Mouse (Mus musculus): ENCODE measurements at regions not wholly inside any gene's neighbourhood (a gene's known extent, or its start where the extent isn't known, plus 50 kb on each side); places are given as distances from the start of the nearest gene placed in this dataset.

DNA sequence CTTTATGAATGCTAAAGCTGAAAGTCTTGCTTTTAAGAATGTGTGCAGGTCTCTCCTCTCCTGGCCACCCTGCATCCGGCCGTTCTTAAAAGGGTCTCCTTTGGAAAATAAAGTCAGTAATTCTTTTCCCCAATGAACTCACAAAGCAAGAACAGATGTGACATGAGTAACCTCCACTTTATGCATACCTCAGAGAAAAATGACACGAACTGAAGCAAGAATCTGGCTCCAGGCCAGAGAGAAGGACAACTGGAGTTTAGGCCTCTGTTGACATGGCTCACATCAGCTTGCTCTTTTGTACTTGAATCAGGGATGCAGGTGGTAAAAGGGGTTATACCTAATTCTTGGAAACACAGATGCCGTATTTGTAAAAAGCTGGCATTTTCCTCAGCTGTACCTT is 368.0 kb upstream of the Pappa start:
- no peaks in the 10 kb centered on the region for H3K9me3 ChIP-seq
- no peak overlapping the region for H3K27ac ChIP-seq (replicated peaks)
- no peaks in the 10 kb centered on the region for H3K4me1 ChIP-seq
- H3K4me3 ChIP-seq, result no peak overlapping the region
- WGBS, result 59% methylated on average over 4 of the region's 4 CpGs
- H3K27me3 ChIP-seq (replicated peaks; ENCODE audit: low read depth, poor library complexity, severe bottlenecking), result no peaks in the 10 kb centered on the region
- peak; percentile 9 for DNase-seq (ENCODE audit: low spot score)
- H3K36me3 ChIP-seq (replicated peaks), result no peaks in the 10 kb centered on the region

DNA sequence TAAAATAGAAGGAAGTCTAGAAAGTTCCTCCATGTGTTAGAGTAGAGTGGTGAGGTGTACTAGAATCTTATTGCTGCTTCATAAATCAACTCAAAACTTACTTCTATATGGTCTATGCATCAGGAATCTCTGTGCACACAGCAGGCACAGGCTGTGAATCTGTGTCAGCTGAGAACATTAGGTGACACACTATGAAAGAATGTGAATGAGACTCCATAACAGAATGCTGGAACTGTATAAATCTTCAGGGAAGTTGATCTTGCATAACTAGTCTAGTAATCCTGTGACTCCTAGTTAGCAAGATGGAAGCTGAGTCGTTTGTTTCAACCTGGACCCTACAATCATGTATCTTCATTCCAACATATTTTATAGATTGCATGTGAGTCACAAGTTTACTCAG is 355.4 kb upstream of the Pappa start:
- H3K4me3 ChIP-seq, result no peak overlapping the region
- H3K4me1 ChIP-seq, result no peaks in the 10 kb centered on the region
- H3K36me3 ChIP-seq (replicated peaks), result no peaks in the 10 kb centered on the region
- no peak for DNase-seq (ENCODE audit: low spot score)
- WGBS, result 80% methylated on average over 1 of the region's 1 CpGs
- no peaks in the 10 kb centered on the region for H3K27me3 ChIP-seq (replicated peaks; ENCODE audit: low read depth, poor library complexity, severe bottlenecking)
- H3K9me3 ChIP-seq, result no peaks in the 10 kb centered on the region
- no peak overlapping the region for H3K27ac ChIP-seq (replicated peaks)

DNA sequence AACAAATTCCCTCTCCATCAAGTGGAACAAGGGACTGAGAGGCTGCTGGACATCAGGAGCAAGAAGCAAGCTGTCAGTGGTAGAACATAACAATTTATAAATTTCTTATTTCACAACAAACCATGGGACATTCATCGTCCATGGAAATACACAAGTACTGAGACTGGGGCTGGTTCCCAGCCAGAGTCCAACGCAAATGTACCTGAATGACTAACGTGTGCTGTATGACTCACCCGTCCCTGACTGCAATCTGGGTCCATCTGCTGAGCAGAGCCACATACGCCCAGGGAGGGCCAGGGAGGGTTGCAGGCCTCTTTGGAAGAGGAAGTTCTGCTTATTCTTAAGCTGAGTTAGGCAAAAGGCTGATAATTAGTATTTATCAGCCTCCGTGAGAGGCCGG is 320.1 kb upstream of the Pappa start:
- DNase-seq (ENCODE audit: low spot score), result no peak
- peaks cover 7% of the 10 kb centered on the region for H3K4me1 ChIP-seq
- 91% methylated on average over 7 of the region's 7 CpGs for WGBS
- no peak overlapping the region for H3K27ac ChIP-seq (replicated peaks)
- H3K36me3 ChIP-seq (replicated peaks), result no peaks in the 10 kb centered on the region
- H3K9me3 ChIP-seq, result no peaks in the 10 kb centered on the region
- no peaks in the 10 kb centered on the region for H3K27me3 ChIP-seq (replicated peaks; ENCODE audit: low read depth, poor library complexity, severe bottlenecking)
- H3K4me3 ChIP-seq, result no peak overlapping the region

DNA sequence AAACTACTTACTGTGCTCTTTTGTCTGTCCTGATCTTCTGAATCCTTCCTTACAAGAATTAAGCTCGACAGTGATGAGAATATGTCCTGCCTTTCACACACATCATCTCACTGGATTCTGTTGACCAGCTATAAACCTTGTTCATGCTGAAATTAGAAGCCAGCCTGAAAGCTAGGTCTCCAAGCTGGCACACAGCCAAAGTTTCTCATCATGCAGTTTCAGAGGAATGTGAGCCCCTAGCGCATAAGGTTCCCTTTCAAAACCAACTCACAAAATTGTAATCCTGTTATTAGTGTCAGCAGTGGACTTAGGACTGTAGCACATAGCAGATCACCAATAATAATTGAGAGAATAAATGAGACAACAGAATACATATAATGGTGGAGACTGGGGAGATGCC is 319.0 kb upstream of the Pappa start:
- H3K36me3 ChIP-seq (replicated peaks), result no peaks in the 10 kb centered on the region
- no peaks in the 10 kb centered on the region for H3K27me3 ChIP-seq (replicated peaks; ENCODE audit: low read depth, poor library complexity, severe bottlenecking)
- WGBS, result 82% methylated on average over 2 of the region's 2 CpGs
- H3K4me3 ChIP-seq, result no peak overlapping the region
- H3K27ac ChIP-seq (replicated peaks), result no peak overlapping the region
- peaks cover 7% of the 10 kb centered on the region for H3K4me1 ChIP-seq
- H3K9me3 ChIP-seq, result no peaks in the 10 kb centered on the region
- no peak for DNase-seq (ENCODE audit: low spot score)

DNA sequence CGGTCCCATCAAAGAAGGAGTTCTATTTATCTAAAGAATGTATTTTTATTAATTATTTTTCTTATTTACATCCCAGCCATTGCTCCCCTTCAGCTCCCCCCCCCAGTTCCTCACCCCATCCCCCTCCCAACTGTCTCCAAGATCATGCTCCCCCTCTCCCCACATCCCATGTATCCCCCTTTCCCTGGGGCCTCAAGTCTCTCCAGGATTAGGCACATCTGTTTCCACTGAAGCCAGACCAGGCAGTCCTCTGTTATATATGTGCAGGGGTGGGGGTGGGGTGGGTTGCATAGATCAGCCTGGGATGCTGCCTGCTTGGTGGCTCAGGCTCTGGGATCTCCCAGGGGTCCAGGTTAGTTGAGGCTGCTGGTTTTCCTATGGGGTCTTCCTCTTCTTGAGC is 316.8 kb upstream of the Pappa start:
- WGBS, result 83% methylated on average over 1 of the region's 1 CpGs
- peak; percentile 38 for DNase-seq (ENCODE audit: low spot score)
- no peaks in the 10 kb centered on the region for H3K27me3 ChIP-seq (replicated peaks; ENCODE audit: low read depth, poor library complexity, severe bottlenecking)
- peaks cover 7% of the 10 kb centered on the region for H3K4me1 ChIP-seq
- no peaks in the 10 kb centered on the region for H3K9me3 ChIP-seq
- H3K27ac ChIP-seq (replicated peaks), result no peak overlapping the region
- no peaks in the 10 kb centered on the region for H3K36me3 ChIP-seq (replicated peaks)
- no peak overlapping the region for H3K4me3 ChIP-seq

DNA sequence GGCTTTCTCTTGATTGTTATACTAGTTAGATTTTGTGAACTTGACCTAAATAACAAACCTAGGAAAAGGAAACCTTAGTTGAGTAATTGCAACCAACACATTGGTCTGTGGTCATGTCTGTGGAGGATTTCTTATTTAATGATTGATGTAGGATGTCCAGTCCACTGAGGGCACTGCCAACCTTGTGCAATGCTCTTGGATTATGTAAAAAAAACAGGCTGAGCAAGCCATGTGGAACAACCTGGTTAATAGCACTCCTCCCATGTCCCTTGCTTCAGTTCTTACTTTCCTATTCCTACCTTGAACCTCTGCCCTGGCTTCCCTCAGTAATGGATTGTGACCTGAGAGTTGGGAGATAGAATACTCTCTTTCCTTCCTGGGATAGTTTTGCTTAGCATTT is 312.0 kb upstream of the Pappa start:
- no peak for DNase-seq (ENCODE audit: low spot score)
- H3K4me1 ChIP-seq, result peaks cover 6% of the 10 kb centered on the region
- no peaks in the 10 kb centered on the region for H3K9me3 ChIP-seq
- no peaks in the 10 kb centered on the region for H3K36me3 ChIP-seq (replicated peaks)
- no peak overlapping the region for H3K4me3 ChIP-seq
- H3K27ac ChIP-seq (replicated peaks), result no peak overlapping the region
- no peaks in the 10 kb centered on the region for H3K27me3 ChIP-seq (replicated peaks; ENCODE audit: low read depth, poor library complexity, severe bottlenecking)

DNA sequence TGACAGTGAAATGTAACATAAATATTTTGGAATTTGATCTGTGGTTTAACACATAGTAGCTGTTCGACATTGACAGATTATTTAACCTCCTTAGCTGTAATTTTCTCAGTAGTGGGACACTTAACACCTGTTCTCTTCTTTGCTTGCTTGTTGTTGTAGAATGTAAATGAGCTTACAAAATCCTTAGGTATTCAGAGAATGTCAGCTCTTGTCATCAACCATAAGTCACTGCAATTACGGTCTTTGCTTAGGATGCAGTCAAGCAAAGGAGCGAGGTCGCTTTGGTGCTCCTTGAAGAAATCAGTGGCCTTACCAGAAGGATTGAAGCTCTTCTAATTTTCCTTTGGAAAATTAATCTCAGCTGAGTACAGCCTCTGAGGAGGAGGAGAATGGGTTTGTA is 311.2 kb upstream of the Pappa start:
- Histone ChIP-seq H3K4me3 (no peak overlapping the region), H3K27ac (replicated peaks) (no peak overlapping the region), H3K4me1 (no peaks in the 10 kb centered on the region), H3K9me3 (no peaks in the 10 kb centered on the region), H3K27me3 (replicated peaks; ENCODE audit: low read depth, poor library complexity, severe bottlenecking) (no peaks in the 10 kb centered on the region), H3K36me3 (replicated peaks) (no peaks in the 10 kb centered on the region)
- DNase-seq (ENCODE audit: low spot score), result no peak
- WGBS, result 71% methylated on average over 4 of the region's 4 CpGs

DNA sequence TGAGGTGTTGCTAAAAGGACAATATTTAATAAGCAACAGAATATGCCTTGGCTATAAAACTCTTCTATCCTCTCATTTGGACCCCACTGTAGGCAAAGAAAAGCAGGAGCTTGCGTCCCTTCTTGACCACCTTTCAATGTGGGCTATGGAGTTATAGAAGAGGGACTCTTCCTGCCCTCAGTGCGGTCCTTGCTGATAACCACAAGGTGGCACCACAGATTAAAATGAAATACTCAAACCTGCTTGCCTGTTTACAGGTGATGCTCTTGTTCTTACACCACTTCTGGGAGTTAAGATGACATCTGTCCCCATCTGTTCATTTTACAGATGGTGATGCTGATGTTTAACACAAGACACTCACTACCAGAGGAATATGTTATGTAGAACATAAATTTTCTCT is 291.1 kb upstream of the Pappa start:
- Histone ChIP-seq H3K36me3 (replicated peaks) (no peaks in the 10 kb centered on the region), H3K4me1 (no peaks in the 10 kb centered on the region), H3K27ac (replicated peaks) (no peak overlapping the region), H3K9me3 (no peaks in the 10 kb centered on the region), H3K27me3 (replicated peaks; ENCODE audit: low read depth, poor library complexity, severe bottlenecking) (no peaks in the 10 kb centered on the region), H3K4me3 (no peak overlapping the region)
- no peak for DNase-seq (ENCODE audit: low spot score)
- 49% methylated on average over 2 of the region's 2 CpGs for WGBS

DNA sequence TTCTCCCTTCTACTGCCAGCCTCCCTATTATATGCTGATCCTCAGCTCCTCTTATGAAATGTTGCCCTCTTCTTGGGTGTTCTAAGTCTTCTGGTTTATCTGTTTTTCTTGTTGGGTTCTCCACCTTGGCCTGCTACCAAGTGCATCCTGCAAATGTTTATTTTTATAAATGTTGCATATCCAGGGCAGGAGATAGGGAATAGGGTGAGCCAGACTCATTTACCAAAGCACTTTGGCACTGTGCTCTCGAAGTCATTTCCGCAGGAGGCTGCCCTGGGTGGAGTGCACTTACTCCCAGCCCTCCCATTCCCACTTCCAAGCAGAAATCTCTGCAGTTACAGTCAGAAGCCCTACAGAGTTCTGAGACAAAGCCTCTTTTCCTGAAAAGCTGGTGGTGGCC is 249.5 kb upstream of the Pappa start:
- Histone ChIP-seq H3K36me3 (replicated peaks) (no peaks in the 10 kb centered on the region), H3K4me3 (no peak overlapping the region), H3K4me1 (no peaks in the 10 kb centered on the region), H3K9me3 (no peaks in the 10 kb centered on the region), H3K27me3 (replicated peaks; ENCODE audit: low read depth, poor library complexity, severe bottlenecking) (no peaks in the 10 kb centered on the region), H3K27ac (replicated peaks) (no peak overlapping the region)
- no peak for DNase-seq (ENCODE audit: low spot score)
- WGBS, result 81% methylated on average over 2 of the region's 2 CpGs

DNA sequence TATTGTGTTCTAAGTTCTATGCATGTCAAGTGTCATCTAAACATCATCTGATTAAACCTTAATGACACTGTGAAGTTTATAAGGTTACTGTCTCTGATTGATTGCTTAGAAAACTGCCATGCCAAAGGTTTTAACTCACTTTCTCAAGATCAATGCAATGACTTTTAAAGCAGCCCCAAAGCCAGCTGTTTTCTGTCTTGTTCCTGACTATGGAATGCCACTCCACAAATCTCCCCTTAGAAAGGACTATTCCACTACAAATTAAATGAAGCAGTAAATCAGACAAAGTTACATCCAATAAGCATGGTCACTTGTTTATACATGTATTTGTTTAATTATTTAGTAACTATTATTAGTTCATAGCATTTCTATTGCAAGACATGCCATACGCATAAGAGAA is 247.1 kb upstream of the Pappa start:
- no peak overlapping the region for H3K4me3 ChIP-seq
- H3K4me1 ChIP-seq, result no peaks in the 10 kb centered on the region
- H3K27me3 ChIP-seq (replicated peaks; ENCODE audit: low read depth, poor library complexity, severe bottlenecking), result no peaks in the 10 kb centered on the region
- WGBS, result 91% methylated on average over 1 of the region's 1 CpGs
- DNase-seq (ENCODE audit: low spot score), result no peak
- no peaks in the 10 kb centered on the region for H3K9me3 ChIP-seq
- H3K27ac ChIP-seq (replicated peaks), result no peak overlapping the region
- no peaks in the 10 kb centered on the region for H3K36me3 ChIP-seq (replicated peaks)

DNA sequence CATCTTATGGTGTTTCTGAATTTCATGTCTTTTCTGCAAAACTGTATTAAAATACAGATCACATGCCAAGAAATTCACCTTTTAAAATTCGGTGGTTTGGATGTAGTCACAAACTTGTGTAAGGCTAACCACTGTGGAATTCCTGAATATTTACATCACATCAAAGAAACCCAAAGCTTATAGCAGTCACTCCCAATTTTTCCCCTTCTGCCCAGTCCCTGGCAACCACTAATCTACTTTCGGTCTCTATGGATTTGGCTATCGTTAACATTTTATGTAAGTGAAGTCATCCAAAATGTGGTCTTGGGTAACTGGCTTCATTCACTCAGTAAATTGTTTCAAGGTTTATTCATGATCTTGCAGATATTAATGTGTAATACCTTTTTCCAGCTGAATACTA is 226.0 kb upstream of the Pappa start:
- Histone ChIP-seq H3K4me1 (no peaks in the 10 kb centered on the region), H3K36me3 (replicated peaks) (no peaks in the 10 kb centered on the region), H3K27ac (replicated peaks) (no peak overlapping the region), H3K27me3 (replicated peaks; ENCODE audit: low read depth, poor library complexity, severe bottlenecking) (no peaks in the 10 kb centered on the region), H3K9me3 (no peaks in the 10 kb centered on the region), H3K4me3 (no peak overlapping the region)
- WGBS, result 87% methylated on average over 3 of the region's 3 CpGs
- no peak for DNase-seq (ENCODE audit: low spot score)

DNA sequence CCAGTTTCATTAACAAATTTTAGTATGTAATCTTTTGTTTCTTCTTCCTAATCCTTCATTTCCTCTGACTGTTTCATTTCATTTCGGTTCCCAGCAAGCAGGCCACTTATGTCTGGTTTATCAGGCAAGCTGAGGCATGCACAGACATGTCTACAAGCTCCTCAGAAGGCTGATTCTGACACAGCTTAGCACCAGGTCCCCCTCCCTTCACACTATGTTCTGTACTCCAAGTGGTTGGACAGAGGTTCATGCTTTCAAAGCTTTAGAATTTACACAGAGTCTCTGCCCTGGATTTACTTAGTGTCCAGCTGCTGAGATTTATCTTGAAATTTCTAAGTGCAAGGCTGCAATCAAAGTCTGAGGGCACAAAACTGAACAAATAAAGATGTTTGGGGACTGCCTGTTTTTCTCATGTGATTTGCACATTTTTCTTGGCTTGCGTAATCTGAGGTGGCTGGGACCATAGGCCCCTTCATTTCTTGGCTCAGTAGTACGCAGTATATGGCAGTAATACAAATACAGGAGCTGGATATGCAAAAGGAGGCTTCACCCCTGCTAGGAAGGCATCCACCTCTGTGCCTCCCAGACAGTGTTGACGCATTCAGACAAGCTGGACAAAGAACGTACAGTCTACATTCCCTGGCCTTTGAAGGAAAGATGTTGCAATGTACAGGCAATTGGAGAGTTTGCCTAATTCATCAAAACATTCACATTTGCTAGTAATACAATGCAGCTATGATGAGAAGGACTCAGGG is 222.7 kb upstream of the Pappa start:
- Histone ChIP-seq H3K9me3 (no peaks in the 10 kb centered on the region), H3K27ac (replicated peaks) (no peak overlapping the region), H3K4me3 (no peak overlapping the region), H3K27me3 (replicated peaks; ENCODE audit: low read depth, poor library complexity, severe bottlenecking) (no peaks in the 10 kb centered on the region), H3K4me1 (no peaks in the 10 kb centered on the region), H3K36me3 (replicated peaks) (no peaks in the 10 kb centered on the region)
- peak; percentile 9 for DNase-seq (ENCODE audit: low spot score)
- WGBS, result 88% methylated on average over 5 of the region's 5 CpGs

DNA sequence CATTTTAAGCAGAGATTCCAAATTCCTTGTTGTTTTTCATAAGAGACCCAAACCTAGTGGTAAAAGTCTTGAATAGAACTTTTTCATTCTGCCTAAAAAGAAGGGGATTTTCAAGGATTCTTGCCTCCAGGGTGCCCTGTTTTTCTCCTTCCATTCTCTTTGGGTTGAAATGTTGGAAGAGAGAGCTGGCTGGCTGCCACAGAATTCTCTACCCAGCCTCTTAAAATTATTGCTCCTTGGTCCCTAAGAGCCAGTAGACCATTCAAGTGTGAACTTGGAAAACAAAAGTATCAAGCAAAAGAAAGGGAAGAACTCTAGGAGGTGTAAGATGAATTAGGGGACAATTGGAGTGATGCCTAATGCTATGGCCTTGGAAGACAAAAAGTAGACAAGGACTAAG is 200.2 kb upstream of the Pappa start:
- no peaks in the 10 kb centered on the region for H3K36me3 ChIP-seq (replicated peaks)
- no peak for DNase-seq (ENCODE audit: low spot score)
- H3K27me3 ChIP-seq (replicated peaks; ENCODE audit: low read depth, poor library complexity, severe bottlenecking), result no peaks in the 10 kb centered on the region
- no peak overlapping the region for H3K27ac ChIP-seq (replicated peaks)
- no peaks in the 10 kb centered on the region for H3K4me1 ChIP-seq
- H3K4me3 ChIP-seq, result no peak overlapping the region
- H3K9me3 ChIP-seq, result no peaks in the 10 kb centered on the region

DNA sequence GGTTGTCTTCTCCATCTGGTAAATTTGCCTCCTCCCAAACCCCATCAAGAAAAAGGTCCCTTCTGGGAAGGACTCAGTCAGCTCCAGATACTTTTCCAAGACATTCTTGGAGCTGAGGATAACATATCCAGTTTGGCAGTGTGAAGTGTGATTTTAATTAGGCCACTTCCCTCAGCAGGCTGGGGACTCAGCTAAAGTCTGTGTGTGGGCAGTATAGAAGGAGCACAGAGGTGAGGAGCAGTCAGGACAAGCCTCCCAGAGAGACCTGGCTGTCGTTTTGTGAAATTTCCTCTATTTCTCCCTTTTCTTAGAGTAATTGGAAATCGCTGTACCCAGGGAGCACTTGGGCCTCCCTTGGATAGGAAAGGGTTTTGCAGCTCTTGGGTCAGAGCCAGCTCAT is 195.4 kb upstream of the Pappa start:
- DNase-seq (ENCODE audit: low spot score), result no peak

More for the DNA sequence above, 195.4 kb upstream of the Pappa start:
- no peak overlapping the region for H3K4me3 ChIP-seq
- H3K27me3 ChIP-seq (replicated peaks; ENCODE audit: low read depth, poor library complexity, severe bottlenecking), result no peaks in the 10 kb centered on the region
- H3K27ac ChIP-seq (replicated peaks), result no peak overlapping the region
- no peaks in the 10 kb centered on the region for H3K9me3 ChIP-seq
- WGBS, result 67% methylated on average over 2 of the region's 2 CpGs
- H3K36me3 ChIP-seq (replicated peaks), result no peaks in the 10 kb centered on the region
- H3K4me1 ChIP-seq, result no peaks in the 10 kb centered on the region
